Mouse (Mus musculus) ES-Bruce4 (cell line): ENCODE measurements at regions not wholly inside any gene's neighbourhood (a gene's known extent, or its start where the extent isn't known, plus 50 kb on each side); places are given as distances from the start of the nearest gene placed in this dataset.
"Not testable (repeated sequence)": the region's sequence is repeated elsewhere in the genome, so short reads cannot be mapped to it uniquely, and the experiment has no call there.

ENCODE experiments used
- H3K27ac ChIP-seq: 2 replicates; pipeline ENCODE4 v1.5.1; 2012; ENCODE audit warnings: low read length, inconsistent platforms; ENCODE audit not compliant: insufficient read depth
- H3K27me3 ChIP-seq: 2 replicates; pipeline ENCODE4 v1.6.1; 2012; ENCODE audit warnings: mild to moderate bottlenecking, low read length, inconsistent platforms; ENCODE audit not compliant: control insufficient read depth, poor library complexity, insufficient read depth, severe bottlenecking
- H3K36me3 ChIP-seq: 2 replicates; pipeline ENCODE4 v1.6.1; 2012; ENCODE audit warnings: inconsistent platforms, mild to moderate bottlenecking, low read length, moderate library complexity; ENCODE audit not compliant: control insufficient read depth, poor library complexity, insufficient read depth, severe bottlenecking
- H3K4me1 ChIP-seq: one replicate; pipeline ENCODE4 v1.8.1; 2011; ENCODE audit warnings: low read length; ENCODE audit not compliant: control insufficient read depth, insufficient read depth
- H3K4me3 ChIP-seq: 2 replicates; pipeline ENCODE4 v1.5.1; 2011; ENCODE audit warnings: low read depth, mild to moderate bottlenecking, low read length
- H3K9ac ChIP-seq: 2 replicates; pipeline ENCODE4 v1.6.1; 2012; ENCODE audit warnings: low read depth, mild to moderate bottlenecking, inconsistent platforms; ENCODE audit not compliant: poor library complexity, severe bottlenecking
- H3K9me3 ChIP-seq: replicated peaks from 2 replicates; pipeline ENCODE4 v1.6.1; 2012; ENCODE audit warnings: mild to moderate bottlenecking, low read length, inconsistent platforms; ENCODE audit not compliant: control insufficient read depth, poor library complexity, insufficient read depth, severe bottlenecking
- CTCF ChIP-seq: IDR thresholded peaks from one replicate; pipeline ENCODE4 v1.8.1; 2011; ENCODE audit warnings: low read depth, low read length
- EP300 ChIP-seq: IDR thresholded peaks from 2 replicates; pipeline ENCODE4 v1.6.1; 2011; ENCODE audit warnings: low read depth, low read length; ENCODE audit not compliant: insufficient read depth
- POLR2A ChIP-seq: IDR thresholded peaks from one replicate; pipeline ENCODE4 v1.8.1; 2011; ENCODE audit warnings: low read length; ENCODE audit not compliant: insufficient read depth

DNA sequence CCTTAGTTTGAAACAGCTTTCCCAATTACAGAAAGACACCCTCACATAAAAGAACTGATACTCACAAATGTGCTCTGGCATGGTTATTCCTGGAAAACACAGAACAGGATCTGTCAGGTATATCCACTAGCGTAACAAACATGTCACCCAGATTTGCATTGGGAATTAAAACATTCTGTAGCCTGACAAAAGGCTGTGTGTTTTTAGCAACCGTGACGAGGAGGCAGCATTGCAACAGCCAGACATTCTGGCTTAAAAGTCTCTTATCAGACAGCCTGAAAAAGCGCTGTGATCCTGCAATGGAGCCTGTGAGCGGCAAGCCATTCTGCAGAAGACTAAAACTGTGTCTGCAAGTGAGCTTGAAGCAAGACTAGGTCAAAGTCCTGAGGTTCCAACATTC, 635.1 kb upstream of the Map3k7 start:
- no peaks in the 10 kb centered on the region for H3K4me1 ChIP-seq
- no peaks in the 10 kb centered on the region for H3K27me3 ChIP-seq
- no peak overlapping the region for H3K4me3 ChIP-seq
- no peak overlapping the region for H3K9ac ChIP-seq
- H3K9me3 ChIP-seq, result no peaks in the 10 kb centered on the region
- no peak overlapping the region for H3K27ac ChIP-seq
- H3K36me3 ChIP-seq, result no peaks in the 10 kb centered on the region
- TF ChIP-seq POLR2A, result no peak
- TF ChIP-seq EP300, result no peak
- no peak for TF ChIP-seq CTCF

DNA sequence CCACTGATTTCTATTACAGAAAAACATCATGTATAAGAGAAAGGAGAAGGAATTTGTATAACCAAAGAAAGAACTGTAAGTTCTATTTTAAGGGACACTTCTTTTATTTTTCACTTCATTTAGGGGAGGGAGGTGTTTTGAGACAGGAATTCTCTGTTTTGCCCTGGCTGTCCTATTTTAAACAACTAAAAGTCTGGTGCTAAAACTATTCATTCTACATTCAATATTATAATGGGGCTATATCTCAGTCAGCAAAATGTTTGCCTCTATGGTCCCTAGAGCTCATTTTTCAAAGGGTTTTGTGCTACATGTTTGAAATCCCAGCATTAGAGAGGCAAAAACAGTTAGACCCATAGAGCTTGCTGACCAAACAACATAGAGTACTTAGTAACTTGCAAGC, 632.8 kb upstream of the Map3k7 start:
- H3K36me3 ChIP-seq, result no peaks in the 10 kb centered on the region
- H3K9me3 ChIP-seq, result no peaks in the 10 kb centered on the region
- H3K27me3 ChIP-seq, result no peaks in the 10 kb centered on the region
- no peak overlapping the region for H3K27ac ChIP-seq
- no peak overlapping the region for H3K4me3 ChIP-seq
- TF ChIP-seq POLR2A, result no peak
- no peak for TF ChIP-seq EP300
- TF ChIP-seq CTCF, result no peak
- H3K9ac ChIP-seq, result no peak overlapping the region
- H3K4me1 ChIP-seq, result no peaks in the 10 kb centered on the region

DNA sequence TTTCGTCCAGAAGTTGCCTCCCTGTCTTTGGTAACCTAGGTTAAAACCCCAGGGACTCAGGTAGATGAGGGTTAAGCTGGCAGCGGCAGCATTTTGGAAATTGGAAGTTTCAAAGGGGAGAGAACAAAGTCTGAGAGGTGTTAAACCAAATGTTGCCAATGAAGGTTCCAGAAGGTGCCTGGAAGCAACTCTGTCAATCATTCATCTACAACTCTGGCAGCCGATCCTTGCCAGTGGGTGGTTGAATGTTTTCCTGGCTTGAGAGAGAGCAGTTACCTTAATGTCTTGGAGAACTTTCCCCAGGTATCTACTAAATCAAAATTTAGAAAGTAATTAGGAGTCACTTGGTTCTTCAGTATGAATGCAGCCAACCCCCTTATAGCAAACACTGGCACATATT, 628.2 kb upstream of the Map3k7 start:
- H3K4me1 ChIP-seq, result no peaks in the 10 kb centered on the region
- no peak overlapping the region for H3K4me3 ChIP-seq
- H3K9me3 ChIP-seq, result no peaks in the 10 kb centered on the region
- H3K27ac ChIP-seq, result no peak overlapping the region
- H3K27me3 ChIP-seq, result no peaks in the 10 kb centered on the region
- H3K36me3 ChIP-seq, result no peaks in the 10 kb centered on the region
- H3K9ac ChIP-seq, result no peak overlapping the region
- TF ChIP-seq CTCF (no peak), EP300 (no peak), POLR2A (no peak)

DNA sequence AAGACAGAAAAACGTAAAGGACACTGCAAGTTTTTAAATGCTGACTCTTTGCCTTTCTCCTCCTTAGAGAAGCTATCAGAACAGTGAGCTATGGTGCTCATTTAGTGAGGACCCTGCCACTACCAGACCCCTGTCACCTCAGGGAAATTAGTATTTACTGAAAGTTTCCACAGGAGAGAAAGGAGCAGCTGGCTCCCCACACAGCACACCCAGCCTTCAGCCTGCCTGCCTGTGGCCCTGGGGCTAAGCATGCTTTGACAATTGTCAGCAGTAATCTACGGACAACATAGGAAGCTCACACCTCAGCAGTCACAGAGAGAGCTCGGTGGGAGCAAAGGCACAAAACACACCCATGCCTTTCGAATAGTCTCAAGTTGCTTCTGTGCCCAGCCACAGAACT, 625.9 kb upstream of the Map3k7 start:
- no peak overlapping the region for H3K27ac ChIP-seq

DNA sequence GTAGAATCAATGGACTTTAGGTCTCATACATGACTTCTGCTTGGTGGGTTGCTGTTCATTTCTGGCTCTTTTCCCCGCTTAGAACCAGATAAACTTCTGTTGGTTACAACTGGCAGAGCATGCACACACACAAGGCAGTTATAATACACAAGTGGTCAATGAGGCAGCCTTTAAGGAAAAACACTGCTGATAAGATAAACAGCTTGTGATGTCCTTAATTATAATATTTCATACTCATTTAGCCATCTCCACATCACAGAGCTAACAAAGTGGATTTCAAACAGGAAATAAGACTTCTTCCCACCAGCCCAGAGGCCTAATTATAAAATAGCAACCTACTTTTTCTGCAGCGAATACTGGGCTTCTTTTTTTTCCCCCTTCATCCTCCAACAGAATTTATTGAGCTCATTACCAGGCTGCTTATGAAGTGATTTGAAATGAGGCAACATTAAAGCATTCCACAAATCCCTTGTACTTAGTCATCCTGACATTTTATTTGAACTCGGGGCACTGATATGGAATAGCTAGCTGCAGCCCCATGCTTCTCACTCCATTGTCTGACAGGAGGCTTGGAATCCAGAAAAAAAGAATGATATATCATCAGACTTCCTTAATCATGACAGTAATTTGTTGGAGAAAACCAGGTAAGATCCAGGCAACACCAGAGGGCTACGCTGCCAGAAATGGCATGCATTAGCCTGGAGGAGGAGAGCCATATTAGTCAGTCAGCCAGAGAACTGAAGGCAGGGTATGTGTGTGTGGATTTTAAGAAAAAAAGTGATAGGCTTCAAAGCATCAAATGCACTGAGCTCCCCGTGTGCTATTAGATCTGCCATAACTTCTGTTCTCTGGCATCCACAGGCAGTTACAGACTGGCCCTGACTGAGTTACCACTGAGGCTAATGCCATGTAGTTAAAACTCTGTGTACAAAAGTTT, 620.3 kb upstream of the Map3k7 start:
- H3K4me1 ChIP-seq, result no peaks in the 10 kb centered on the region
- H3K9ac ChIP-seq, result no peak overlapping the region
- no peaks in the 10 kb centered on the region for H3K9me3 ChIP-seq
- H3K36me3 ChIP-seq, result no peaks in the 10 kb centered on the region
- no peak overlapping the region for H3K27ac ChIP-seq
- no peak overlapping the region for H3K4me3 ChIP-seq
- H3K27me3 ChIP-seq, result no peaks in the 10 kb centered on the region
- TF ChIP-seq POLR2A, result no peak
- no peak for TF ChIP-seq EP300
- TF ChIP-seq CTCF, result no peak

More for the DNA sequence above, 625.9 kb upstream of the Map3k7 start:
- TF ChIP-seq EP300 (no peak), POLR2A (no peak), CTCF (no peak)
- Histone ChIP-seq H3K36me3 (no peaks in the 10 kb centered on the region), H3K4me3 (no peak overlapping the region), H3K27me3 (no peaks in the 10 kb centered on the region), H3K9ac (no peak overlapping the region), H3K4me1 (no peaks in the 10 kb centered on the region), H3K9me3 (no peaks in the 10 kb centered on the region)

DNA sequence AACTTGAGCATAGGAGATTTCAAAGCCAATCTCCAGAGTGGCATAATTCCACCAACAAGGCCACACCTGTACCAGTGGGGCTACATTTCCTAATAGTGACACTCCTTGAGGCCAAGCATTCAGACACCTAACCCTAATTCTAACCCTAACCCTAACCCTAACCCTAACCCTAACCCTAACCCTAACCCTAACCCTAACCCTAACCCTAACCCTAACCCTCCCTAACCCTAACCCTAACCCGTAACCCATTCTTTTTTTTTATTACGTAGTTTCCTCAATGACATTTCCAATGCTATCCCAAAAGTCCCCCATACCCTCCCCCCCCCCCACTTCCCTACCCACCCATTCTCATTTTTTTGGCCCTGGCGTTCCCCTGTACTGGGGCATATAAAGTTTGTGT, 609.9 kb upstream of the Map3k7 start:
- H3K27ac ChIP-seq, H3K4me1 ChIP-seq, H3K9me3 ChIP-seq, H3K9ac ChIP-seq, H3K36me3 ChIP-seq, H3K4me3 ChIP-seq, H3K27me3 ChIP-seq: not testable (repeated sequence)
